Mouse (Mus musculus): Measurements from ENCODE around the gene Prcd. TPM values are rescaled to one million over a fixed set of nuclear protein-coding genes. Genes with fewer than 3 reads are reported as not detected.

The Prcd gene
- polyA plus RNA-seq, 1 experiment from 2014 or later = 1.5 TPM

DNA sequence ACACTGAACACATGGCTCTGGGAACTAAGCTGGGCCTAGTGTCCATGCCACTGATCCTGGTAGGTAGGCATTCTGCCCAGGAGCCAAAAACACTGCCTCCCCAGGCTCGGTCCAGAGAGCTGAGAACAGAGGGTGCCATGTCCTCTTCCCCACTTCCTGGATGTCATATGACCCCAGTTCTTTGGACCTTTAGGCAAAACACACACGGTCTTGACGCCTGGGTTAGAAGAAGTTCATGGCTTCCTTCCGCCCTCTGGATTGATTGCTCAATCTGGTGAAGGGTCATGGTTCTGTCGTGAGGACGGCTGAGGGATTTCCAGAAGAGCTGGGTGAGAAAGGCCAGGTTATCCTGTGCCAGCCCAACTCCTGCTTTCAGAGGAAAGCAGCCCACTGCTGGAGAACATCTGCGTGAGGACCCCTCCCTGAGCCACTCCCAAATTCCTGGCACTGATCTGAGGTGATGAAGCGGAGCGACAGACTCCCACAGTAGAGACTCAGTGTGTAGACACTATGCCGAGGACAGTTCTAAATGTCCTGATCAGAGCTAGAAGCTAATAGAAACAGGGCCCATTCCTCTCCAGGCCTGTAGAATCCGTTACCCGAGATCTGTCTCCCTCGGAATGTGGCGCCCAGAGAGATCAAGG lies 29.3 kb downstream of the Prcd start:
- Histone ChIP-seq H3K27me3 (ENCODE audit: insufficient read depth, low read length) (no peaks in the 10 kb centered on the region), H3K36me3 (ENCODE audit: insufficient read depth, low read length) (peaks cover 30% of the 10 kb centered on the region), H3K9me3 (ENCODE audit: low read length) (no peaks in the 10 kb centered on the region), H3K4me1 (ENCODE audit: insufficient read depth, low read length) (peaks cover 10% of the 10 kb centered on the region; the same call in 1 of the 2 replicates), H3K4me2 (replicated peaks; ENCODE audit: low read depth, low read length) (no peak overlapping the region), H3K9ac (replicated peaks; ENCODE audit: low read length) (no peak overlapping the region), H3K27ac (ENCODE audit: low read length) (peak overlapping the region; percentile 64), H3K4me3 (ENCODE audit: low read length) (no peak overlapping the region)
- peak; percentile 61; the same call in 1 of the 2 replicates for ATAC-seq (ENCODE audit: low FRiP score, low TSS enrichment)
- WGBS = 35% methylated on average over 14 of the region's 14 CpGs

DNA sequence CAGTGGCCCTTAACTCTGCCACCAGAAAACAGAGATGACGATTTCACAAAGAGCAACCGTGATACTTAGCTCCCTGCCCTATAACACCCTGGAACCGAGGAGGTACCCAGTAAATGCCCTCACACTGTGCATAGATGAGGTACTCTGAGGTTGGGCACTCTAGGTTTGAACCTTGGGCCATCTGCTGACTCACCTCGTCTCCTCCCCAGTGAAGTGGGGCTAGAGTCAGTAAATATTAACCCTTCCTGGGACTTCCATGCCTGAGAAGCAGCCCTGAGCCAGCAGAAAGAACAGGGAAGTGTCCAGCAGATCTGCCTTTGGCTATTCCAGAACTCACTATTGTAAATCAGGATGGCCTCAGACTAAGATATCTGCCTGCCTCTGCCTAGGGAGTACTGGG lies 30.4 kb downstream of the Prcd start:
- ATAC-seq (ENCODE audit: low FRiP score, low TSS enrichment) = no peak
- Histone ChIP-seq H3K4me1 (ENCODE audit: insufficient read depth, low read length) (peaks cover 10% of the 10 kb centered on the region; the same call in 1 of the 2 replicates), H3K36me3 (ENCODE audit: insufficient read depth, low read length) (peaks cover 23% of the 10 kb centered on the region), H3K27me3 (ENCODE audit: insufficient read depth, low read length) (no peaks in the 10 kb centered on the region), H3K9me3 (ENCODE audit: low read length) (no peaks in the 10 kb centered on the region), H3K9ac (replicated peaks; ENCODE audit: low read length) (no peak overlapping the region), H3K4me2 (replicated peaks; ENCODE audit: low read depth, low read length) (no peak overlapping the region), H3K4me3 (ENCODE audit: low read length) (no peak overlapping the region), H3K27ac (ENCODE audit: low read length) (no peak overlapping the region)
- 72% methylated on average over 4 of the region's 4 CpGs for WGBS

DNA sequence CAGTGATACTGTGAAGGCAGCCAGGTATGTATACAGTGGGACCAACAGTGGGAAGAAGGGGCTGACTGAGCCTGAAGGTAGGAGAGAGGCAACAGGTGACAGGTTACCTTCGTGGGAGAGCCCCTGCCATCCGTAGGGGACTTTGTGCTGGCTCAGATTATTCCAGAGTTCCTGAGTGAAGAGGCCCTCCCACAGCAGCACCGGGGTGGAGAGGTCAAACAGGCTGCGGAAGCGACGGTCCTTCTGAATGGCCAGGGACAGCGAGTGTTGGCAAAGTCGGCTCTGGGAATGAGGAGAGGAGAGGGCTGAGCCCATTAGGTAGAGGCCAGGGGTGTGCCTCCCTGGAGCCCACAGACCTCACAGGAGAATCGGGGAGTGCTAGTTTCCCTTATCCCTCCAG lies 32.4 kb downstream of the Prcd start:
- Histone ChIP-seq H3K36me3 (ENCODE audit: insufficient read depth, low read length) (peaks cover 14% of the 10 kb centered on the region), H3K27ac (ENCODE audit: low read length) (no peak overlapping the region), H3K9ac (replicated peaks; ENCODE audit: low read length) (no peak overlapping the region), H3K4me1 (ENCODE audit: insufficient read depth, low read length) (peaks cover 10% of the 10 kb centered on the region; the same call in 1 of the 2 replicates), H3K27me3 (ENCODE audit: insufficient read depth, low read length) (no peaks in the 10 kb centered on the region), H3K4me2 (replicated peaks; ENCODE audit: low read depth, low read length) (no peak overlapping the region), H3K4me3 (ENCODE audit: low read length) (no peak overlapping the region), H3K9me3 (ENCODE audit: low read length) (no peaks in the 10 kb centered on the region)
- 57% methylated on average over 9 of the region's 9 CpGs for WGBS
- no peak for ATAC-seq (ENCODE audit: low FRiP score, low TSS enrichment)

DNA sequence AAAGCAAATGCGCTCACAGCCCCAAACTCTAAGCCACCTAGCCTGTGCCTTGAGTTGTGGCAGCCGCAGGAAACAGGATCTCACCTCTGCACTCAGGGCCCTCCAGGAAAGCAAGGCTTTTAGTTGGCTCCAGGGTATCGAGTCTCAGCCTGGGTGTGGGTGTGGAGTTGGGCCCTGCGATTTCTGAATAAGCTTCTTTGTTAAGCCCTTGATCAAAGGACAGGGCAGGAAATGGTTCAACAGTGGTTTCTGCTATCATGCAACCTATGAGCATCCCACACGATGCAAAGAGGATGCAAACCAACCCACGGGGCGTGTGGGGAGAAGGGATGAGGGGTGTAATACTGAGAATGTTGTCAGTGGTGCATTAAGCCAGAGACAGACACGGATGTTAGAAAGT lies 34.6 kb downstream of the Prcd start:
- no peak for ATAC-seq (ENCODE audit: low FRiP score, low TSS enrichment)
- H3K9ac ChIP-seq (replicated peaks; ENCODE audit: low read length) = no peak overlapping the region
- H3K36me3 ChIP-seq (ENCODE audit: insufficient read depth, low read length) = peaks cover 8% of the 10 kb centered on the region

DNA sequence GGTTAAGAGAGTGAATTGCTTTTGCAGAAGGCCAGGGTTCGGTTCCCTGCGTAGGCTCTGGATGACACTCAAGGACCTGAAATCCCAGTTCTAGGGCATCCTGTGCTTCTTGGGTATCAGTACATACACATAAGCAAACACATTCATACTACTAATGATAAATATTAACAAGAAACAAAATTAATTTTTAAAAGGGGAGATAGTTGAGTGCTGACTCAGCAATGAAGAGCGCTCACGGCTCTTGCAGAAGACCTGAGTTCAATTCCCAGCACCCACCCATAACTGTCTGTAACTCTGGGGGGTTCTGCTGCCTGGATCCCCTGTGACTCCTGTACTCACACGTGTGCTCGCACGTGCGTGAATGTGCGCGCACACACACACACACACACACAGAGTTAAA lies 36.3 kb downstream of the Prcd start:
- WGBS = 93% methylated on average over 10 of the region's 10 CpGs
- H3K9me3 ChIP-seq (ENCODE audit: low read length) = no peaks in the 10 kb centered on the region
- no peak overlapping the region for H3K4me3 ChIP-seq (ENCODE audit: low read length)
- no peak overlapping the region for H3K4me2 ChIP-seq (replicated peaks; ENCODE audit: low read depth, low read length)
- no peak overlapping the region for H3K9ac ChIP-seq (replicated peaks; ENCODE audit: low read length)
- ATAC-seq (ENCODE audit: low FRiP score, low TSS enrichment) = no peak
- H3K27ac ChIP-seq (ENCODE audit: low read length) = no peak overlapping the region
- peaks cover 1% of the 10 kb centered on the region; the same call in 1 of the 2 replicates for H3K4me1 ChIP-seq (ENCODE audit: insufficient read depth, low read length)
- peaks cover 8% of the 10 kb centered on the region for H3K36me3 ChIP-seq (ENCODE audit: insufficient read depth, low read length)
- peaks cover 9% of the 10 kb centered on the region; the same call in 1 of the 2 replicates for H3K27me3 ChIP-seq (ENCODE audit: insufficient read depth, low read length)

More for the DNA sequence above, 34.6 kb downstream of the Prcd start:
- Histone ChIP-seq H3K27me3 (ENCODE audit: insufficient read depth, low read length) (no peaks in the 10 kb centered on the region), H3K4me2 (replicated peaks; ENCODE audit: low read depth, low read length) (no peak overlapping the region), H3K9me3 (ENCODE audit: low read length) (no peaks in the 10 kb centered on the region), H3K4me1 (ENCODE audit: insufficient read depth, low read length) (peaks cover 2% of the 10 kb centered on the region; the same call in 1 of the 2 replicates), H3K4me3 (ENCODE audit: low read length) (no peak overlapping the region), H3K27ac (ENCODE audit: low read length) (no peak overlapping the region)
- 50% methylated on average over 8 of the region's 8 CpGs for WGBS

DNA sequence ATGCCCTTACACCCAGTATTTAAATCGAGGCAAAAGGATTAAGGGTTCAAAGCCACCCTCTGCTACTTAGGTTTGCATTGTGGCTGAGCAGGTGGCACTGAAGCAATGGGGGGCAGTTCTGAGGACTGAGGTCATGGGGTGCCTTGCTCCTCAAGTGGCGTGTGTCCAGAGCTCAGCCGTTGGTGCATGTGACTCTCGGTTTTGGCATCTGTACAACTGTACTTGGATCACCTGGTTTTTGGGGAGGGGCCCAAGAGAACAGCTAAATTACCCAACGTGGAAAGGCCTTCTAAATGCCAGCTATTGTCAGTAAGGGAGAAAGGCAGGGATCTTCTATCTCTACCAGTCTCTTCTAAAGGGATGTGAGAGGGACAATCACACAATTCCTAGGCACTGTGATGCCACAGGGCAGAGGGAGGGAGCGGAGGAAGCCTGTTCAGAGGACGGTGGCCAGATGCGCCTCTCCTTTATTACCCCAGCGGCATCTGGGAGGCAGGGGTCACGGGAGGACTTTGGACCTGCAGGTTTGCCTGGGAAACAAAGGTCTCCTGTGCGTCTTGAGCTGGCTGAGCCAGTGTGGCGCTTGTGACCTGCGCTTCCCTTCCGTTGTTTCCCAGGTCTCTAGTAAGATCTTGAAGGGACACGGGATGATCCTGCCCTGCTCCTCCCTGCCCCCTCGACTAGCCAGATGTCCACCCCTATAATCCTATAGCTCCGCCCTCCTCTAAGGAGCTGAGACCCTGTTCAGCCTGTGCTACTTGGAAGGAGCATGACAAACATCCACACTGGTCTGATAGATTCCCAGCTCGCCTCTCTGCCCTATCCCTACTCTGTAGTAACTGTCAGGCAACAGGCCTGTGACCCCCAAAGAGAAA lies 37.6 kb downstream of the Prcd start:
- Histone ChIP-seq H3K27me3 (ENCODE audit: insufficient read depth, low read length) (peaks cover 17% of the 10 kb centered on the region), H3K27ac (ENCODE audit: low read length) (no peak overlapping the region), H3K4me3 (ENCODE audit: low read length) (no peak overlapping the region), H3K4me2 (replicated peaks; ENCODE audit: low read depth, low read length) (no peak overlapping the region), H3K36me3 (ENCODE audit: insufficient read depth, low read length) (no peaks in the 10 kb centered on the region), H3K9me3 (ENCODE audit: low read length) (no peaks in the 10 kb centered on the region), H3K9ac (replicated peaks; ENCODE audit: low read length) (no peak overlapping the region), H3K4me1 (ENCODE audit: insufficient read depth, low read length) (peaks cover 10% of the 10 kb centered on the region)
- WGBS = 51% methylated on average over 18 of the region's 18 CpGs
- no peak for ATAC-seq (ENCODE audit: low FRiP score, low TSS enrichment)

DNA sequence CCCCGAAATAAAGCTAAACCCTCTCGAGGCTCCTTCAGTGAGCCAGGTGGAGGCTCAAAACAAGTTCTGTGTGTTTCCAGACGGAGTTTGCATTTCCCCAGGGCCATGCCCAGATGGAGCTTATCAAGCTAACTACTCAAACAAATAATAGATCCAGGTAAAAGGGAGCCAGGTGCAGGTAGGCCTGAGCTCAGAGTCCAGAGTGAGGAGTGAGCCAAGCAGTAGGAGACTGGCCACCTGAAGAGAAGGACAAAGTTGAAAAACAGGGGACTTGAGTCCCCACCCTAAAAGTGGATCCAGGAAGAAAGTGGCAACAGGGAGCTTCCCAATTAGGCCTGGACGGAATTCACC lies 40.5 kb downstream of the Prcd start:
- H3K4me2 ChIP-seq (replicated peaks; ENCODE audit: low read depth, low read length) = peak overlapping the region; percentile 76
- no peak for ATAC-seq (ENCODE audit: low FRiP score, low TSS enrichment)
- peak overlapping the region; percentile 57 for H3K4me3 ChIP-seq (ENCODE audit: low read length)
- 44% methylated on average over 4 of the region's 4 CpGs for WGBS
- H3K27ac ChIP-seq (ENCODE audit: low read length) = no peak overlapping the region
- H3K9ac ChIP-seq (replicated peaks; ENCODE audit: low read length) = peak overlapping the region; percentile 76
- H3K36me3 ChIP-seq (ENCODE audit: insufficient read depth, low read length) = no peaks in the 10 kb centered on the region
- no peaks in the 10 kb centered on the region for H3K9me3 ChIP-seq (ENCODE audit: low read length)
- peaks cover 10% of the 10 kb centered on the region for H3K4me1 ChIP-seq (ENCODE audit: insufficient read depth, low read length)
- H3K27me3 ChIP-seq (ENCODE audit: insufficient read depth, low read length) = peaks cover 17% of the 10 kb centered on the region

DNA sequence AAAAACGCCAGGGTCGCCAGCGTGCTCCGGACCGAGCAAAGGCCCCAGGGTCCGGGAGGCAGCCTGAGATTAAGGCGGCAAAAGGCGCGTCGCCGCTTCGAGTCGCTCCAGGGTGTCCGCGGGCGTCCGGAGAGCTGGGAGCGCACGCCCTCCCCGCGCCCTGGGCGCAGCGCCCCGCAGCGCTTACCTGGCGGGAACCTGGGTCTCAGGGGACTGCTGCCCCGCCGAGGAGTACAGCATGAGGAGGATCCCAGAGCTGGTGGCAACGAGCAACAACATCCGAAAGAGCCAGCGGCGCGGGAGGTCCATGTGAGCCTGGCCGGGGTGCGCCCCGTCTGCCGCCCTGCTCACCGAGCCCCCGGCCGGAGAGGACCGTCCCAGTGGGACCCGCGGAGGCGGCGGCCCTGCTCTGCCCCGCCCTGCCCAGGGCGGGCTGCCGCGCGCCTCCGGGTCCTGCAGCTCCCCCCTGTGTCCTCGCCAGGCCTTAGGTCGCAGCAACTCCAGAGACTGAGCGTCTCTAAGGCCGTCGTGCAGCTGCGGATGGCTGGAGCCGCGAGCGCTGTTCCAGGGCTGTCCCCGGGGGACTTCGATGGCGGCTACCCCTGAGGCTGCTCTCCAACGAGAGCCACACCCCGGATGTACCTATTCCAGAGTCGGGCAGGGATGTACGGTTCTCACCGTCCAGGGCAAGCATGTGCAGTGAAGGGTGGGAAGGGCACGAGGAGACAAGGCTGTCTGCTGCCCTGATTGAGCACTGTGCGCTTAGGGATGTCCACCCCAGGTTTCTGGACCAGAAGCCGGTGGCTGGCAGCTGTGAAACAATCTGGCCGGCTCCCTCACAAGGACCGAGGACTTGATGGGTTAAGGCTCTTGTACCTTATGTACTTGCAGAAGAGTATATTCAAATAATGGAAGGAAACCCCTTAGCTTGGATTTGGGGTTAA lies 41.2 kb downstream of the Prcd start:
- peak overlapping the region; percentile 76 for H3K9ac ChIP-seq (replicated peaks; ENCODE audit: low read length)
- peaks cover 10% of the 10 kb centered on the region for H3K4me1 ChIP-seq (ENCODE audit: insufficient read depth, low read length)
- H3K9me3 ChIP-seq (ENCODE audit: low read length) = no peaks in the 10 kb centered on the region
- no peaks in the 10 kb centered on the region for H3K36me3 ChIP-seq (ENCODE audit: insufficient read depth, low read length)
- 1% methylated on average over 66 of the region's 73 CpGs for WGBS
- H3K27me3 ChIP-seq (ENCODE audit: insufficient read depth, low read length) = peaks cover 17% of the 10 kb centered on the region
- peak; percentile 93 for ATAC-seq (ENCODE audit: low FRiP score, low TSS enrichment)
- 0 out of 2 replicates have a peak overlapping the region, but pooled peaks have one; percentile 2 for H3K27ac ChIP-seq (ENCODE audit: low read length)
- peak overlapping the region; percentile 57 for H3K4me3 ChIP-seq (ENCODE audit: low read length)
- peak overlapping the region; percentile 76 for H3K4me2 ChIP-seq (replicated peaks; ENCODE audit: low read depth, low read length)

DNA sequence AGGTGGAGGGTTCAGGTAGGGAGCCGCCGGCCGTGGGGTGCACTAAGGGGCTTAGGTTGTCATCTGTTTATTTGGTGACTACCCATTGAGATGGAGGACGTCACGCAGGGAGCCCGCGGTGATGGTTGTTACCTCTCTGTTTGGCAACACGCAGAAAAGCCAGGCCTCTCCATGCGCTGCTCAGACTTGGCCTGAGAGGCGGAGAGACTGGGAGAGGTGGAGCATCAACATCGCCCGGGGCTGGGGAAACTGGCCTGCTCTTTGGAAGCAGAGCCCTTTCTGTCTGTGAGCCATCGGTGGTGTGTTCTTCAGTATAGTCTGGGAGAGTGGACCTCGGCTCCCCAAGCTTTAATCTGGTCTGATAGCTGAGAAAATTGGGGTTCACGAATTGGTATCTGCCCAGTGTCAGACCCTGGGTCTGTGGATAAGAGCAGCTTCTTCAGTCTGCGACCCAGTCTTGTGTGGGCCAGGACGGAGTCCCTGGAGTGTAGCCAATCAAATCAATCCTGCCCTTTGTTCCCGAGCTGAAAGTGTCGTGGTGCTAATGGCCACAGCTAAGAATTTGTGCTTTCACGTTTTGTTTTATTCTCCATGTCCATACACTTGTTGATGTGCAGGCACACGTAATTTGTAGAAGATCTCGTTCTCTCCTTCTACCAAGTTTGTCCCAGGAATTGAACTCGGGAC lies 42.0 kb downstream of the Prcd start:
- Histone ChIP-seq H3K9me3 (ENCODE audit: low read length) (no peaks in the 10 kb centered on the region), H3K27me3 (ENCODE audit: insufficient read depth, low read length) (peaks cover 17% of the 10 kb centered on the region), H3K9ac (replicated peaks; ENCODE audit: low read length) (no peak overlapping the region), H3K4me2 (replicated peaks; ENCODE audit: low read depth, low read length) (peak overlapping the region; percentile 76), H3K36me3 (ENCODE audit: insufficient read depth, low read length) (no peaks in the 10 kb centered on the region), H3K4me1 (ENCODE audit: insufficient read depth, low read length) (peaks cover 10% of the 10 kb centered on the region), H3K4me3 (ENCODE audit: low read length) (0 out of 2 replicates have a peak overlapping the region, but pooled peaks have one; percentile 57), H3K27ac (ENCODE audit: low read length) (no peak overlapping the region)
- ATAC-seq (ENCODE audit: low FRiP score, low TSS enrichment) = 0 out of 2 replicates have a peak, but pooled peaks have one; percentile 13
- WGBS = 30% methylated on average over 23 of the region's 23 CpGs
